Comparison of ENCODE assay signal across 8 mouse cellular contexts in genomic region chr17:25239695-25240636, GRCm38 (mm10). TPM values are rescaled to one million over a fixed set of nuclear protein-coding genes. Genes with fewer than 3 reads are reported as not detected.
DNase-seq lines count a peak whose midpoint lies in the region; ATAC-seq and TF ChIP-seq lines count a peak whose summit lies in the region.

Gnptg (minus strand) TSS chr17:25240124.
Tsr3 (plus strand) TSS chr17:25240170.

- H3K4me2 ChIP-seq in hindbrain, embryonic 16.5 days (ENCODE audit: low read length): peak within 1 kb of the TSS; percentile 97

- no peaks in the 10 kb centered on the region for H3K27me3 ChIP-seq in hindbrain, embryonic 16.5 days (replicated peaks; ENCODE audit: control insufficient read depth, insufficient read depth, low read length)

- DNase-seq in ZHBTc4 (ENCODE audit: low read depth, low spot score): peak; percentile 96
- DNase-seq in cerebellum, postnatal 4 days (ENCODE audit: low spot score in 2 of 2): peak; percentile 67 to 84
- DNase-seq in gastrocnemius, adult 2 months: peak; percentile 92
- peak; percentile 82 to 84 for DNase-seq in left cerebral cortex, adult 2 months (ENCODE audit: extremely low spot score in 1 of 2, low spot score in 2 of 2)
- DNase-seq in retina, postnatal 7 days (ENCODE audit: low read depth, low spot score): peak; percentile 84
- DNase-seq in urinary bladder, adult 18-20 months (ENCODE audit: low spot score in 2 of 2): peak; percentile 75 to 77

- intact Hi-C loops in gastrocnemius, adult 2 months (cut with DNase I): no loop called here
- intact Hi-C loops in left cerebral cortex, adult 2 months (cut with DNase I): no loop called here

- H3K9me3 ChIP-seq in hindbrain, embryonic 16.5 days (ENCODE audit: control insufficient read depth, low read length): no peaks in the 10 kb centered on the region

- H3K4me1 ChIP-seq in hindbrain, embryonic 16.5 days (ENCODE audit: control insufficient read depth, insufficient read depth, low read depth, low read length): peaks cover 17% of the 10 kb centered on the region

- peak within 1 kb of the TSS; percentile 100 for H3K4me3 ChIP-seq in gastrocnemius, adult 2 months
- H3K4me3 ChIP-seq in hindbrain, embryonic 16.5 days (ENCODE audit: low read length): peak within 1 kb of the TSS; percentile 99
- H3K4me3 ChIP-seq in left cerebral cortex, adult 2 months: peak within 1 kb of the TSS; percentile 99
- peak within 1 kb of the TSS; percentile 62 for H3K4me3 ChIP-seq in macrophage (ENCODE audit: inconsistent target)

- peak within 1 kb of the TSS; percentile 90 for H3K27ac ChIP-seq in gastrocnemius, adult 2 months
- peak within 1 kb of the TSS; percentile 84 for H3K27ac ChIP-seq in hindbrain, embryonic 16.5 days (ENCODE audit: low read depth, low read length)
- H3K27ac ChIP-seq in left cerebral cortex, adult 2 months: peak within 1 kb of the TSS; percentile 92
- H3K27ac ChIP-seq in macrophage: no peak within 1 kb of the TSS

- peak; percentile 90 for ATAC-seq in hindbrain, embryonic 16.5 days

- no peak for TF ChIP-seq CTCF in gastrocnemius, adult 2 months (IDR thresholded peaks at IDR 0.05)
- TF ChIP-seq CTCF in left cerebral cortex, adult 2 months (IDR thresholded peaks at IDR 0.05): no peak

- peaks cover 20% of the 10 kb centered on the region for H3K36me3 ChIP-seq in hindbrain, embryonic 16.5 days (ENCODE audit: control insufficient read depth, insufficient read depth, low read length)
- H3K36me3 ChIP-seq in macrophage (ENCODE audit: inconsistent target): peaks cover 15% of the 10 kb centered on the region; the same call in 1 of the 2 replicates

- peak within 1 kb of the TSS; percentile 97 for H3K9ac ChIP-seq in hindbrain, embryonic 16.5 days (ENCODE audit: low read depth, low read length)

- H3K79me2 ChIP-seq in macrophage (ENCODE audit: inconsistent target): peaks cover 14% of the 10 kb centered on the region

- under 1% methylated on average over 62 of the region's 80 CpGs for WGBS in hindbrain, embryonic 16.5 days
- 1% methylated on average over 80 of the region's 80 CpGs for WGBS in macrophage (ENCODE audit: missing documents)

RNA-seq across cellular contexts. Expression of gene Gnptg, which starts in this region (rescaled TPM):
- total RNA-seq in gastrocnemius, adult 2 months (2021): 10 to 100 TPM; 14.9 to 16.5 TPM
- polyA plus RNA-seq in hindbrain, embryonic 16.5 days (2015; fragmentation: Nextera tagmentation; extraction: Ambion mirVana): 110 and 114 TPM in 2 replicates
- total RNA-seq in left cerebral cortex, adult 2 months (2021): 10 to 100 TPM; 78.1 to 81.4 TPM
- total RNA-seq in macrophage (2018; cell fraction: chromatin; rRNA removed): 10 to 100 TPM in 24 of 26 experiments, 1 to 10 TPM in 2; 7.2 to 26.8 (median 14.8) TPM
- 10 to 100 TPM; 22.2 to 37.5 (median 28.2) TPM for total RNA-seq in macrophage (2018; cell fraction: cytosol; rRNA removed)
- total RNA-seq in macrophage (2018; cell fraction: nucleus; rRNA removed): 10 to 100 TPM; 12.2 to 38.7 (median 22.5) TPM
- 31.8 to 33.6 TPM (median 33.3 TPM) in 3 replicates for polyA plus RNA-seq in macrophage (2018)

RNA-seq across cellular contexts. Expression of gene Tsr3, which starts in this region (rescaled TPM):
- total RNA-seq in gastrocnemius, adult 2 months (2021): 10 to 100 TPM; 16.3 to 17.5 TPM
- 57.4 and 58.2 TPM in 2 replicates for polyA plus RNA-seq in hindbrain, embryonic 16.5 days (2015; fragmentation: Nextera tagmentation; extraction: Ambion mirVana)
- 10 to 100 TPM; 24.6 to 25.9 TPM for total RNA-seq in left cerebral cortex, adult 2 months (2021)
- total RNA-seq in macrophage (2018; cell fraction: chromatin; rRNA removed): 10 to 100 TPM in 15 of 26 experiments, 1 to 10 TPM in 11; 3.5 to 19.9 (median 10.7) TPM
- 10 to 100 TPM in 21 of 26 experiments, 1 to 10 TPM in 5; 8.2 to 22.3 (median 14.3) TPM for total RNA-seq in macrophage (2018; cell fraction: cytosol; rRNA removed)
- total RNA-seq in macrophage (2018; cell fraction: nucleus; rRNA removed): 10 to 100 TPM in 18 of 26 experiments, 1 to 10 TPM in 8; 5.0 to 21.4 (median 13.3) TPM
- polyA plus RNA-seq in macrophage (2018): 9.3 to 15.0 TPM (median 12.1 TPM) in 3 replicates

Comparison
In these comparisons a context has a peak if more than half of its experiments do, and no peak if none do; other contexts are left out.
1. RNA of gene Gnptg (total RNA-seq): 78.1 to 81.4 TPM in left cerebral cortex, adult 2 months; 14.9 to 16.5 TPM in gastrocnemius, adult 2 months; every median in the first group is over 4 times any median in the second.
2. Peak in every context shown above with its lines, with median percentiles within 50 percentile points of each other: DNase-seq and H3K4me3 ChIP-seq.